Mouse (Mus musculus): ENCODE data around the gene Hist1h3d.
"Not testable (repeated sequence)": the region's sequence is repeated elsewhere in the genome, so short reads cannot be mapped to it uniquely, and the experiment has no call there.

Hist1h3d gene

GRCm38 (mm10) chr13:23585442-23586098 is 10.0 kb downstream of the Hist1h3d start:
- DNase-seq = peak; percentile 59

- DNase-seq = no peak
Measured at GRCm38 (mm10) chr13:23586099-23586939, 10.8 kb downstream of the Hist1h3d start.

GRCm38 (mm10) chr13:23586940-23587225 is 11.3 kb downstream of the Hist1h3d start:
- no peak for DNase-seq

- no peak for DNase-seq
Measured at GRCm38 (mm10) chr13:23591206-23591605, 15.6 kb downstream of the Hist1h3d start.

GRCm38 (mm10) chr13:23591886-23592285 is 16.3 kb downstream of the Hist1h3d start:
- DNase-seq = not testable (repeated sequence)

- DNase-seq = no peak
Measured at GRCm38 (mm10) chr13:23592614-23593013, 17.1 kb downstream of the Hist1h3d start.

GRCm38 (mm10) chr13:23593051-23593770 is 17.6 kb downstream of the Hist1h3d start:
- DNase-seq = no peak

- no peak for DNase-seq
Measured at GRCm38 (mm10) chr13:23595185-23595584, 19.6 kb downstream of the Hist1h3d start.

GRCm38 (mm10) chr13:23595622-23596372 is 20.2 kb downstream of the Hist1h3d start:
- DNase-seq = no peak

- DNase-seq = peak; percentile 50
Measured at GRCm38 (mm10) chr13:23597957-23598356, 22.4 kb downstream of the Hist1h3d start.

- no peak for DNase-seq
Measured at GRCm38 (mm10) chr13:23603182-23603699, 27.7 kb downstream of the Hist1h3d start.

GRCm38 (mm10) chr13:23604452-23604851 is 28.9 kb downstream of the Hist1h3d start:
- no peak for DNase-seq

GRCm38 (mm10) chr13:23605052-23605451 is 29.5 kb downstream of the Hist1h3d start:
- no peak for DNase-seq

GRCm38 (mm10) chr13:23609209-23609608 is 33.6 kb downstream of the Hist1h3d start:
- no peak for DNase-seq

- no peak for DNase-seq
Measured at GRCm38 (mm10) chr13:23609844-23610243, 34.3 kb downstream of the Hist1h3d start.

GRCm38 (mm10) chr13:23610393-23610792 is 34.8 kb downstream of the Hist1h3d start:
- no peak for DNase-seq

- DNase-seq = no peak
Measured at GRCm38 (mm10) chr13:23611638-23612037, 36.1 kb downstream of the Hist1h3d start.

- no peak for DNase-seq
Measured at GRCm38 (mm10) chr13:23620056-23620732, 44.6 kb downstream of the Hist1h3d start.

- DNase-seq = peak; percentile 72
Measured at GRCm38 (mm10) chr13:23620733-23621531, 45.4 kb downstream of the Hist1h3d start, which contains the start of gene Hist1h2be. Gene Hist1h2be, minus strand, starts transcription at chr13:23621124.

GRCm38 (mm10) chr13:23621532-23622174 is 46.1 kb downstream of the Hist1h3d start:
- peak; percentile 59 for DNase-seq
